Mouse (Mus musculus): Measurements from ENCODE around the gene Ascc1. TPM values are rescaled to one million over a fixed set of nuclear protein-coding genes. Genes with fewer than 3 reads are reported as not detected.

Ascc1 gene
- polyA plus RNA-seq, 1 experiment from 2014 or later: 16.0 TPM

GRCm38 (mm10) chr10:60033064-60033463 lies 30.5 kb downstream of the Ascc1 start:
- peaks cover 3% of the 10 kb centered on the region for H3K4me1 ChIP-seq (ENCODE audit: control insufficient read depth, low read depth, low read length)
- 56% methylated on average over 5 of the region's 5 CpGs for WGBS (ENCODE audit: insufficient replicate concordance)
- H3K9me3 ChIP-seq (replicated peaks; ENCODE audit: control insufficient read depth, low read length): no peaks in the 10 kb centered on the region
- no peaks in the 10 kb centered on the region for H3K36me3 ChIP-seq (ENCODE audit: control insufficient read depth, insufficient read depth)
- H3K4me3 ChIP-seq (ENCODE audit: low read depth, low read length): no peak overlapping the region
- no peak overlapping the region for H3K4me2 ChIP-seq (ENCODE audit: low read depth, low read length)
- no peaks in the 10 kb centered on the region for H3K27me3 ChIP-seq (ENCODE audit: control insufficient read depth, insufficient read depth, low read depth, low read length)
- no peak for ATAC-seq (ENCODE audit: low read depth)
- H3K27ac ChIP-seq (ENCODE audit: low read length): no peak overlapping the region
- no peak overlapping the region for H3K9ac ChIP-seq (ENCODE audit: low read depth, low read length)

GRCm38 (mm10) chr10:60034621-60035020 lies 32.0 kb downstream of the Ascc1 start:
- H3K27me3 ChIP-seq (ENCODE audit: control insufficient read depth, insufficient read depth, low read depth, low read length): no peaks in the 10 kb centered on the region
- H3K27ac ChIP-seq (ENCODE audit: low read length): no peak overlapping the region
- H3K4me1 ChIP-seq (ENCODE audit: control insufficient read depth, low read depth, low read length): peaks cover 3% of the 10 kb centered on the region
- no peak overlapping the region for H3K9ac ChIP-seq (ENCODE audit: low read depth, low read length)
- H3K36me3 ChIP-seq (ENCODE audit: control insufficient read depth, insufficient read depth): no peaks in the 10 kb centered on the region
- H3K4me2 ChIP-seq (ENCODE audit: low read depth, low read length): no peak overlapping the region
- 74% methylated on average over 3 of the region's 3 CpGs for WGBS (ENCODE audit: insufficient replicate concordance)
- ATAC-seq (ENCODE audit: low read depth): no peak
- H3K9me3 ChIP-seq (replicated peaks; ENCODE audit: control insufficient read depth, low read length): no peaks in the 10 kb centered on the region
- no peak overlapping the region for H3K4me3 ChIP-seq (ENCODE audit: low read depth, low read length)

GRCm38 (mm10) chr10:60035744-60036143 lies 33.1 kb downstream of the Ascc1 start:
- H3K4me1 ChIP-seq (ENCODE audit: control insufficient read depth, low read depth, low read length): peaks cover 3% of the 10 kb centered on the region
- H3K9ac ChIP-seq (ENCODE audit: low read depth, low read length): no peak overlapping the region
- H3K36me3 ChIP-seq (ENCODE audit: control insufficient read depth, insufficient read depth): no peaks in the 10 kb centered on the region
- 35% methylated on average over 4 of the region's 4 CpGs for WGBS (ENCODE audit: insufficient replicate concordance)
- no peak overlapping the region for H3K4me2 ChIP-seq (ENCODE audit: low read depth, low read length)
- ATAC-seq (ENCODE audit: low read depth): 0 out of 2 replicates have a peak, but pooled peaks have one; percentile 32
- no peak overlapping the region for H3K27ac ChIP-seq (ENCODE audit: low read length)
- H3K27me3 ChIP-seq (ENCODE audit: control insufficient read depth, insufficient read depth, low read depth, low read length): no peaks in the 10 kb centered on the region
- no peaks in the 10 kb centered on the region for H3K9me3 ChIP-seq (replicated peaks; ENCODE audit: control insufficient read depth, low read length)
- no peak overlapping the region for H3K4me3 ChIP-seq (ENCODE audit: low read depth, low read length)

GRCm38 (mm10) chr10:60042350-60042922 lies 39.8 kb downstream of the Ascc1 start:
- no peak for ATAC-seq (ENCODE audit: low read depth)
- Histone ChIP-seq H3K4me3 (ENCODE audit: low read depth, low read length) (no peak overlapping the region), H3K9me3 (replicated peaks; ENCODE audit: control insufficient read depth, low read length) (no peaks in the 10 kb centered on the region), H3K4me1 (ENCODE audit: control insufficient read depth, low read depth, low read length) (no peaks in the 10 kb centered on the region), H3K27me3 (ENCODE audit: control insufficient read depth, insufficient read depth, low read depth, low read length) (no peaks in the 10 kb centered on the region), H3K27ac (ENCODE audit: low read length) (no peak overlapping the region), H3K9ac (ENCODE audit: low read depth, low read length) (no peak overlapping the region), H3K4me2 (ENCODE audit: low read depth, low read length) (no peak overlapping the region), H3K36me3 (ENCODE audit: control insufficient read depth, insufficient read depth) (no peaks in the 10 kb centered on the region)
- 68% methylated on average over 8 of the region's 8 CpGs for WGBS (ENCODE audit: insufficient replicate concordance)

GRCm38 (mm10) chr10:60046696-60047095 lies 44.1 kb downstream of the Ascc1 start:
- no peak overlapping the region for H3K4me2 ChIP-seq (ENCODE audit: low read depth, low read length)
- no peak overlapping the region for H3K9ac ChIP-seq (ENCODE audit: low read depth, low read length)
- no peak overlapping the region for H3K4me3 ChIP-seq (ENCODE audit: low read depth, low read length)
- H3K27ac ChIP-seq (ENCODE audit: low read length): no peak overlapping the region
- H3K36me3 ChIP-seq (ENCODE audit: control insufficient read depth, insufficient read depth): no peaks in the 10 kb centered on the region; the same call in 1 of the 2 replicates
- H3K27me3 ChIP-seq (ENCODE audit: control insufficient read depth, insufficient read depth, low read depth, low read length): no peaks in the 10 kb centered on the region
- 67% methylated on average over 5 of the region's 5 CpGs for WGBS (ENCODE audit: insufficient replicate concordance)
- H3K9me3 ChIP-seq (replicated peaks; ENCODE audit: control insufficient read depth, low read length): no peaks in the 10 kb centered on the region
- ATAC-seq (ENCODE audit: low read depth): no peak
- H3K4me1 ChIP-seq (ENCODE audit: control insufficient read depth, low read depth, low read length): no peaks in the 10 kb centered on the region

- H3K27ac ChIP-seq (ENCODE audit: low read length): no peak overlapping the region
- H3K9ac ChIP-seq (ENCODE audit: low read depth, low read length): no peak overlapping the region
- no peak for ATAC-seq (ENCODE audit: low read depth)
- no peaks in the 10 kb centered on the region; the same call in 1 of the 2 replicates for H3K36me3 ChIP-seq (ENCODE audit: control insufficient read depth, insufficient read depth)
- no peak overlapping the region for H3K4me2 ChIP-seq (ENCODE audit: low read depth, low read length)
- H3K27me3 ChIP-seq (ENCODE audit: control insufficient read depth, insufficient read depth, low read depth, low read length): no peaks in the 10 kb centered on the region
- WGBS (ENCODE audit: insufficient replicate concordance): 77% methylated on average over 10 of the region's 10 CpGs
- no peaks in the 10 kb centered on the region for H3K4me1 ChIP-seq (ENCODE audit: control insufficient read depth, low read depth, low read length)
- H3K9me3 ChIP-seq (replicated peaks; ENCODE audit: control insufficient read depth, low read length): no peaks in the 10 kb centered on the region
- no peak overlapping the region for H3K4me3 ChIP-seq (ENCODE audit: low read depth, low read length)
These were observed 48.0 kb downstream of the Ascc1 start for GRCm38 (mm10) chr10:60050581-60050980.

- no peak overlapping the region for H3K27ac ChIP-seq (ENCODE audit: low read length)
- H3K9ac ChIP-seq (ENCODE audit: low read depth, low read length): no peak overlapping the region
- no peaks in the 10 kb centered on the region for H3K27me3 ChIP-seq (ENCODE audit: control insufficient read depth, insufficient read depth, low read depth, low read length)
- H3K36me3 ChIP-seq (ENCODE audit: control insufficient read depth, insufficient read depth): no peaks in the 10 kb centered on the region; the same call in 1 of the 2 replicates
- no peaks in the 10 kb centered on the region for H3K4me1 ChIP-seq (ENCODE audit: control insufficient read depth, low read depth, low read length)
- no peaks in the 10 kb centered on the region for H3K9me3 ChIP-seq (replicated peaks; ENCODE audit: control insufficient read depth, low read length)
- WGBS (ENCODE audit: insufficient replicate concordance): 37% methylated on average over 4 of the region's 4 CpGs
- H3K4me2 ChIP-seq (ENCODE audit: low read depth, low read length): no peak overlapping the region
- no peak for ATAC-seq (ENCODE audit: low read depth)
- no peak overlapping the region for H3K4me3 ChIP-seq (ENCODE audit: low read depth, low read length)
These were observed 50.5 kb downstream of the Ascc1 start for GRCm38 (mm10) chr10:60053073-60053472.

GRCm38 (mm10) chr10:60062173-60062572 lies 59.6 kb downstream of the Ascc1 start:
- Histone ChIP-seq H3K36me3 (ENCODE audit: control insufficient read depth, insufficient read depth) (no peaks in the 10 kb centered on the region), H3K4me3 (ENCODE audit: low read depth, low read length) (no peak overlapping the region), H3K9ac (ENCODE audit: low read depth, low read length) (no peak overlapping the region), H3K27me3 (ENCODE audit: control insufficient read depth, insufficient read depth, low read depth, low read length) (no peaks in the 10 kb centered on the region), H3K27ac (ENCODE audit: low read length) (no peak overlapping the region), H3K4me1 (ENCODE audit: control insufficient read depth, low read depth, low read length) (no peaks in the 10 kb centered on the region; the same call in 1 of the 2 replicates), H3K4me2 (ENCODE audit: low read depth, low read length) (no peak overlapping the region), H3K9me3 (replicated peaks; ENCODE audit: control insufficient read depth, low read length) (no peaks in the 10 kb centered on the region)
- WGBS (ENCODE audit: insufficient replicate concordance): 77% methylated on average over 5 of the region's 5 CpGs
- no peak for ATAC-seq (ENCODE audit: low read depth)

- Histone ChIP-seq H3K4me2 (ENCODE audit: low read depth, low read length) (no peak overlapping the region), H3K9me3 (replicated peaks; ENCODE audit: control insufficient read depth, low read length) (no peaks in the 10 kb centered on the region), H3K27ac (ENCODE audit: low read length) (no peak overlapping the region), H3K4me1 (ENCODE audit: control insufficient read depth, low read depth, low read length) (no peaks in the 10 kb centered on the region; the same call in 1 of the 2 replicates), H3K27me3 (ENCODE audit: control insufficient read depth, insufficient read depth, low read depth, low read length) (no peaks in the 10 kb centered on the region), H3K4me3 (ENCODE audit: low read depth, low read length) (no peak overlapping the region), H3K9ac (ENCODE audit: low read depth, low read length) (no peak overlapping the region), H3K36me3 (ENCODE audit: control insufficient read depth, insufficient read depth) (no peaks in the 10 kb centered on the region)
- no peak for ATAC-seq (ENCODE audit: low read depth)
- 63% methylated on average over 5 of the region's 5 CpGs for WGBS (ENCODE audit: insufficient replicate concordance)
These were observed 60.3 kb downstream of the Ascc1 start for GRCm38 (mm10) chr10:60062931-60063330.
